Mouse (Mus musculus) spleen, postnatal 10 days (tissue): ENCODE data around the gene Plxnb2.

Source experiments
- DNase-seq, 2 experiments: peaks; one replicate each; pipeline ENCODE4 v3.0.0; 2021 to 2022; ENCODE audit warnings: low spot score in 2 of 2

Plxnb2 gene

DNA sequence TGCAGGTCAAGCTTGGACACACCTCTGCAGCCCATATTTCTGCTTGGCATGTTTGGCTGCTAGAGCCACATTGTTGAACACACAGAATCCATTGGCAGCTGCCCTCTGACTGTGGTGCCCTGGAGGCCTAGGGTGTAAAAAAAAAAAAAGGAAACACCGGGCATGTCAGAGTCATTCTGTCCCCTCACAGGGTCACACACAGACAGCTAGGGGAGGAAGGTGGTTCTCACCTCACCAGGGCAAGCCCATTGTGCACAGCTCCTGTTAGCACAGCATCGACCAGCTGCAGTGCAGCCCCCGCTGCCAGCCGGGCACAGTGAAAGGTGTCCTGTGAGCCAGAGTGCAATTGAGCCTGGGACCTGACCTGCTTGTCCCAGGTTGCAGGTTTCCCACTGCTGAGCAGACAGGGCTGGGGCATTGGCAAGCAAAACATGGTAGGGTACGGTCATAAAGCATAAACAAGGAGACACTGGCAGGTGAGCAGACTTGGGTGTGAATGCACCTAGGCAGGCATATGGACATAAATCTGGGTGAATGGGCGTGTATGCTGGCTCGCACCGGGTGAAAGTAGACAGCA lies 53.1 kb downstream of the Plxnb2 start:
- no peak for DNase-seq

DNA sequence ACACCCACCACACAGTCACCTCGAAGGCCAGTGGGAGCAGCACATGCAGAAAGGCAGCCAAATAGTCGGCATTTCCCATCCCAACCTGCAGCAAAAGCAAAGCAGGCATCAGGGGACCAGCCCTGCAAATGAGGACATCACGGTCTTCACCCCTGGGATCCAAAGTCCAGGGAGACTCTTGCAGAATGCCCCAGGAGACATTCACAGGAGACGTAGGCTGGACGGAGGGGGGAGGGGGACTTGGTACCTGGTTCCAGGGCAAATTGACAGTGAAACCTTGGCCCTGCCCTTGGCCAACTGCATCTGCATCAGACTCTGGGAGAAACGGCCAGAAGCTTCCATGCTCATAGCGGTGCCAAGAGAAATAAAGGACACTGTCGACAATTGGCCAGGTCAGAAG lies 54.0 kb downstream of the Plxnb2 start:
- no peak for DNase-seq

- DNase-seq, result no peak
Observed at GRCm38 (mm10) chr15:89125351-89125750, 55.2 kb downstream of the Plxnb2 start.

- DNase-seq, result no peak
Observed at GRCm38 (mm10) chr15:89124312-89124711, 56.3 kb downstream of the Plxnb2 start.

GRCm38 (mm10) chr15:89123595-89123994 lies 57.0 kb downstream of the Plxnb2 start:
- DNase-seq, result peak in 1 of 2 experiments; percentile 57

DNA sequence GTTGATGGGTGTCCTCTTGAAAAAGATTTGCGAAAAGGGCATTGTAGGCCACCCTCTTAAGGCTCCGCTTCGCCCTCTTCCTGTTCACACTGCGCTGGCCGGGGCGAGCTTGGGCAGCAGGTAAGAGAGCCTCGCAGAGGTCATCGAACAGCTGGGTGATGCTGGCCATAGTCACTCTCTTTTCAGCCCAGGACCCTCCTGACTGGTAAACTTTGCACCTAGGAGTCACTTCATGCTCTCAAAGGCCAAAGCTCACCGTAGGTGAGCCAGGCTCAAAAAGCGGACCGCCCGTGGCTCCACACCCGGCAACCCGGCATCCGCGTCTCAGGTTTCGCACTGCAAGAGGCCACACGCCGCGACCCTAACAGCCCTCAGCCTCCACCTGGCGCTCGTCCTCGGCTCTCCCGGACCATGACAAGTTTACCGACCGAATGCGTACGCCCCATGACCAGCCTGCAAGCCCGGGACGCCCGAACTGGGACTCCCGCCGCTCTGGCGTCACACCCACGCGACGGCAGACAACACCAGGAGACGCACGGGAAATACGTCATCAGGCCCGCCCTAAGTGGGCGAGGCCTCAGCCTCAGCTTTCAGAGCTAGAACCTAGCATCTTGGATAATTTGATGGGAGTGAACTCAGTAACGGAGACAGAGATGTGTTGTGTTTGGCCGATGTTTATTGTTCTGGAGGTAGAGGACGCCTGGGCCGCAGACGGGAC lies 57.8 kb downstream of the Plxnb2 start, which contains the start of gene Tubgcp6:
Gene Tubgcp6 (minus strand): TSS at position 464 of the 718 bp plus-strand sequence.
- peak; percentile 96 to 97 for DNase-seq

- DNase-seq, result peak in 1 of 2 experiments; percentile 50
Observed at GRCm38 (mm10) chr15:89118007-89118406, 62.6 kb downstream of the Plxnb2 start.

DNA sequence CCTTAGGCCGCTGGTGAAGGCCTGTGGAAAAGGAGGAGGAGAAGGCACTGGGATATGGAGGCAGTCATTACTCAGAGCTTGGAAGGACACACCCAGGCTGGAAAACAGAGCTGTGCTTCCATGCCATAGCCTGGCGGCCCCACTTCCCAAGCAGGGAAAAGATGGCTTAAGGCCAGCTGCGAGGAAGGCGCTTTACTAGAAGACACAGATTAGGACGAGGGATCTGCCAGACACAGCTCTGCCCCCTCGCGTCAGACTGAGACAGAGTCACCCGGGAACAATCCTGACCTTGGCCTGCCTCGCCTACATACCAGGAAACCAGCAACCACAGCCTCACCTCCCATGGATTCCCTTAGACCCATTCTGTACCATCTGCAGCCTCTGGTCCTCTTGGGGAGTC lies 70.4 kb downstream of the Plxnb2 start:
- DNase-seq, result no peak

DNA sequence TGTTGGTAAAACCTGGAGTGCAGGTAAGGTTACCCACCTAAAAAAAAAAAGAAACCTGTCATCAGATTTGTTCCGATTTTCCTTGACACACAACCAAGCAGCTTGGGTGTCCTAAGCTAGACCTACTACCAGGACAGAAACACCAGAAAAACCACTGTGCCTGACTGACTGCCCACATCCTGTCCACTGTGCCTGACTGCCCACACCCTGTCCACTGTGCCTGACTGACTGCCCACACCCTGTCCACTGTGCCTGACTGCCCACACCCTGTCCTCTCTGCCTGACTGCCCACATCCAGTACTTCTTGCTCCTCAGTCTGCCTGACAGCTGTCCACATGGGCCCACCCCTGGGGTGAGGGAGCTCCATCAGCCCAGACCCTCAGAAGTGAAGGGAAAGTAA lies 73.6 kb downstream of the Plxnb2 start:
- DNase-seq, result no peak

DNA sequence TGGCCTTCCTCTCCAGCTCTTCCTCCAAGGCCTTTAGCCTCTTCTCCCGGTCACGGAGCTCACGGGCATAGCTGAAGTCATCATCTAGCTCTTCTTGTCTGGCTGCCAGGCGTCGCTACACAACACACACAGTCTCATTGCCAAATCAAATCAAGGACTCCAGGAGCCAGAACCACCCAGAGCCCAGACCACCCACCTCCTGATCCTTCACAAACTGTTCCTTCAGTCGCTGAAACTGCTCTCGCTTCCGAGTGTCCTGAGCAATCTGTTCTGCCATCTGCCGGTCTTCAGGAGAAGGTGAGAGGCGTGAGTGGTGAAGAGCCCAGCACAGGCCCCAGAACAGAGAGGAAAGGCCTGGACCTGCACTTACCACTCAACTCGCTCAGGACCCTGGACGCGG lies 74.5 kb downstream of the Plxnb2 start:
- DNase-seq, result no peak
